Mouse (Mus musculus): Measurements from ENCODE around the gene Washc2.
"Not testable (repeated sequence)": the region's sequence is repeated elsewhere in the genome, so short reads cannot be mapped to it uniquely, and the experiment has no call there.

The Washc2 gene

GRCm38 (mm10) chr6:116207729-116208534 lies at the start of gene Washc2:
Gene Washc2, plus strand, starts transcription at chr6:116208038.
- peak; percentile 88 for DNase-seq

DNA sequence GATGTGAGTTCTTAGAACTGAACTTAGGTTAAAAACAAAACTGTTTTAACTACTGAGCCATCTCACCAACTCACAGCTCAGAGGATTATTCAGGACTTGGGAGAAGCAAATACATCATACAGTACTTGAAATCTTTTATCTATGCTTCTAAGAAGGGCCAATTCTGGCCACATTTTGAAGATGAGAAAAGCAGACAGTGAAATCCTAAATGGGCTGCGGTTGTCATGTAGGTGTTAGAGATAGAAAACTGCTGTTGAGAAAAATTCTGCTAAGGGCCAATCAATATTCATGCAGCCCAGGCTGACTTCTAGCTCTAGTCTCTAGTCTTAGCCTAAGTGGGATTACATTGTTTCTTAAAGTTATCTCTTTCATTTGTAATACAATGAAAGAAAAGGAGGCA lies 41.5 kb upstream of the Washc2 start:
- no peak for DNase-seq

DNA sequence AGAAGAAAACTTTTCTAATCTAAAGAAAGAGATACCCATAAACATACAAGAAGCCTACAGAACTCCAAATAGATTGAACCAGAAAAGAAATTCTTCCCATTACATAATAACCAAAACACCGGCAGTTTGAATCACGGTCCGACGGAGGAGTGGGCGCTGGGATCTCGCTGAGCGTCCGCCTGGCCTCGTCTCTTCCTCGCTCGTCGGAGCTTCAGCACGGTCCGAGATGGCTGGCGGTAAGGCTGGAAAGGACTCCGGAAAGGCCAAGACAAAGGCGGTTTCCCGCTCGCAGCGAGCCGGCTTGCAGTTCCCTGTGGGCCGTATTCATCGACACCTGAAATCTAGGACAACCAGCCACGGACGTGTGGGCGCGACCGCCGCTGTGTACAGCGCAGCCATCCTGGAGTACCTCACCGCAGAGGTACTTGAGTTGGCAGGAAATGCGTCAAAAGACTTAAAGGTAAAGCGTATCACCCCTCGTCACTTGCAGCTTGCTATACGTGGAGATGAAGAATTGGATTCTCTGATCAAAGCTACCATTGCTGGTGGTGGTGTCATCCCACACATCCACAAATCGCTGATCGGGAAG lies 34.2 kb upstream of the Washc2 start:
- DNase-seq: not testable (repeated sequence)

DNA sequence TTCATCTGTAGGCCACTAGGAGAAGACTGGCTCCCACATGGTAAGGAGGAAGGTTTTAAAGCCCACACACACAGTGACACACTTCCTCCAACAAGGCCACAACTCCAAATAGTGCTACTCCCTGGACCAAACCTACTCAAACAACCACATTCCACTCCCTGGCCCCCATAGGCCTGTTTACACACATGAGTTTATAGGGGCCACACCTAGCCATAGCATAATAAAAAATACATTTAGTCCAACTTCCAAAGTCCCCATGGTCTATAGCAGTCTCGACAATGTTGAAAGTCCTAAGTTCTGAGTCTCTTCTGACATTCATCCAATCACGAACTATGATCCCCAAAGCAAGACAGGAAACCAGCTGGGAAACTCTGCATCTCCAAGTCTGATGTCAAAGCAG lies 29.5 kb upstream of the Washc2 start:
- DNase-seq: no peak

DNA sequence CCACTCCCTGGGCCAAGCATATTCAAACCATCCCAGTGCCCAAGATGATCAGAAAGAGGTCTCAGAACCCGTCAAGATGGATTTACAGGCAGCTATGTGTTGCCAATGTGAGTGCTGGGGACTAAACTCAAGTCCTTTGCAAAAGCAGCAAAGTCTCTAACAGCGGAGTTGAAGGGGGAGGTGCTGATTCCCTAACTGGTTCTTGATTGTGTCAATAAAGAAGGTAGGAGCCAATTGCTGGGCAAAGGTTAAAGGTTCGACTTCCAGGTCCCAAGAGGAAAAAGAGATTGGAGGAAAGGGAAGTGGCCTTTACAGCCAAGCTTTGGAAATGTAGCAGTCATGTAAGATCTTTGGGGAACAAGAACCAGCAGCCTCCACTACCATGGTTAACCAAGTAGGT lies 27.1 kb upstream of the Washc2 start:
- DNase-seq: no peak

DNA sequence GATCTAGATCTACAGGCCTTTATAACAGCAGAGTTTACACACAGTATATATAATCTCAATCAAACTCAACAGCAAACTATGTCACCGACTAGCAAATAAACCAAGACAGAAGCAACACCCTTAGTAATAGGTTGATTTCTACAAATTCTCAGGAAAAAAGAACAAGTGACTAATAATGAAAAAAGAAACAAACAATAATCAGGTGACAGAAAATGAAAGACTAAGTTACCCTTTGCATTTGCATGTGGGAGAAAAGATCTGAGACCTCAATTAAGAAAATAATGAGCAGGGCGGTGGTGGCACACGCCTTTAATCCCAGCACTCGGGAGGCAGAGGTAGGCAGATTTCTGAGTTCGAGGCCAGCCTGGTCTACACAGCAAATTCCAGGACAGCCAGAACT lies 24.3 kb upstream of the Washc2 start:
- no peak for DNase-seq

DNA sequence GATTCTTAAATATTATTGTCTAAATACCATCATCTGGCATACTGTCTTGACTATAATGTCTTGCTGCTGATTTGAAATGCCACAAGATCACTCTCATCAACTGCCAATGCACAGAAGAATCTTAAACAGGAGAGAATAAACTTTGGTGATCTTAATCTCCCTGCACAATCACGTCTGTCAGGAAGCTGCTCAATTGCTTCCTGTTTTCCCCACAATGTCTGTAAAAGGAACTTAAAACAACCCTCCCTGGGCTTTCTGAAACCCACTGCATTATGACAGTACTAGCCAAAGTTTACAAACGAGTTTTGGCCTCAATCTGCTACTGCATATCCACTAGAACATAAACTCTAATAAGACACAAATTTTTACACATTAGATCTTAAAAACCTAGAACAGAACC lies 21.4 kb upstream of the Washc2 start:
- DNase-seq: no peak

GRCm38 (mm10) chr6:116189417-116189816 lies 18.4 kb upstream of the Washc2 start:
- DNase-seq: no peak

- DNase-seq: peak; percentile 48
These were observed 15.0 kb upstream of the Washc2 start for GRCm38 (mm10) chr6:116192809-116193311.

DNA sequence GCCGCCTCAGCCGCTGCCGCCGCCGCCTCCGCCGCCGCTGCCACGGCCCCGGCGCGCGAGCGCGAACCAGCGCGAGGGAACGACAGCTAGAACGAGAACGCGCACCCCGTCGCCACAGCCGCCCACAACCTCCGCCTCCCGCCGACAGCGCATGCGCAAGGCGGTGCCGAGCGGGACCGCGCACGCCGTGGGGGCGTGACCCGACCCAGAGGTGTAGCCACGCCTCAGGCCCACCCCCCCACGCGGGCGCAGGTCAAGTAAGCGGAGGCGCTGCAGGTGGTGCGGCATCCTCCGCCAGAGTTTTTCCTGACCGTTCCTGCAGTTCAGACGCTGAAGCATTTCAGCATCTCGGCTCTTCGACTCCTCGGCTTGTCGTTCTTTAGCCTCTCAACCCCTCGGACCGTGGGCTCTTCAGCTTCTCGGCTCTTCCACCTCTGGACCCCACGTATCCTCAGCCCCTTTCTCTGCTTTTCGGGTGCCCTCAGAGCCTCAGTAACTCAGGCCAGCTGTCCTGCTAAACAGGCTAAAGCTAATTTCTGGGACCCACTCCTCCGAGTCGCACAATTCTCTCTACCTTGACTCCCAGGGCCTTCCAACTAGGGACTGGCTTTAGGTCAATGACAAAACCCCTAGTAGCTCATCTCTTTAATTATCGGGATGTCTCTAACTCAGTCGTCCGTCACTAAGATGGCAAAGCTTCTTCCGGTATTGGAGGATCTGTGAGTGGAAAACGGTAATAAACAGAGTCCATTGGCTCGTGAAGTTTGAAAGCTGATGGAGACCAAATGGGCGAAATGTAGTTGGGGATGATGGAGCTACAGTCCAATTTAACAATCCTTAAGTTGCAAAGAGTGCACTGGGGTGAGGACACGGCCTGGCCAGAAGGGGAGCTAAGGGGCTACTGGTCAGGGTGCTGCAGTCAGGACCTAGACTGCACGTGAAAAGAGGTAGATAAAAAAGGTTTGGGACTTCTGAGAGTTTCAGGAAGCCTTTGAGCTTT lies 14.1 kb upstream of the Washc2 start, which contains the start of gene Tmcc1:
TSS of gene Tmcc1 (minus strand) at position 93 of the 1,000 bp plus-strand sequence.
- peak; percentile 100 for DNase-seq

DNA sequence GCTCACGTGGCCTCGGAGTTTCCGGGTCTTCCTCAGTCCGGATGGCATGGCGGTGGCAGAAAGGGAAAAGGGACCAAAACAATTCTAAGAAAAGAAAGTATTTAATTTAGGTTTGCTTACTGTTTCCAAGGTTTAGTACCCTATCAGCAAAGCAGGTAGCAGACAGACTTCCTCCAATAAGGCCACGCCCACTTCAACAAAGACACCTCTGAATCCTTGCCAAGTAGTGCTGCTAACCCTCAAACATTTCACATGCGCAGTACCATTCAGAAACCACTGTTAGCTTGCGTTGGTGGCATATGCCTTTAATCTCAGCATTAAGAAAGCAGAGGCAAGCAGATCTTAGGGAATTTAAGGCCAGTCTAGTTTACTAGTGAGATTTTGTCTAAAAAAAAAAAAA lies 12.0 kb upstream of the Washc2 start:
- no peak for DNase-seq

- peak; percentile 24 for DNase-seq
These were observed 9.7 kb upstream of the Washc2 start for GRCm38 (mm10) chr6:116198173-116198572.

DNA sequence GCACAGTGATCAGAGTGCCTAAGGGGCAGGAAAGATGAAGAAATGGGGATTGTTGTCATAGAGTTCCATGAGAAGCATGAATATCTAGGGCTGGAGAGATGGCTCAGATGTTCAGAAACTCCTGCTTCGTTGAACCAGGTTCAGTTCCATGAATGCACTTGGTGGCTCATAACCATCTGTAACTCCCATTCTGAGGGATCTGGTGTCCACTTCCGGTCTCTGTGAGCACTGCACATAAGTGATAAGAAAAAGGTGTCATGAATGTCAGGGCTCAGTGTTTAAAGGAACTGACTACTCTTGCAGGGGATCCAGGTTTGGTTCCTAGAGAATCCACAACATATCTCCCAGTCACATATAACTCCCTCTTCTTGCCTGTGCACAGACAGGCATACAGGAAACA lies 8.2 kb upstream of the Washc2 start:
- no peak for DNase-seq

GRCm38 (mm10) chr6:116227767-116228166 lies 19.9 kb downstream of the Washc2 start:
- no peak for DNase-seq

DNA sequence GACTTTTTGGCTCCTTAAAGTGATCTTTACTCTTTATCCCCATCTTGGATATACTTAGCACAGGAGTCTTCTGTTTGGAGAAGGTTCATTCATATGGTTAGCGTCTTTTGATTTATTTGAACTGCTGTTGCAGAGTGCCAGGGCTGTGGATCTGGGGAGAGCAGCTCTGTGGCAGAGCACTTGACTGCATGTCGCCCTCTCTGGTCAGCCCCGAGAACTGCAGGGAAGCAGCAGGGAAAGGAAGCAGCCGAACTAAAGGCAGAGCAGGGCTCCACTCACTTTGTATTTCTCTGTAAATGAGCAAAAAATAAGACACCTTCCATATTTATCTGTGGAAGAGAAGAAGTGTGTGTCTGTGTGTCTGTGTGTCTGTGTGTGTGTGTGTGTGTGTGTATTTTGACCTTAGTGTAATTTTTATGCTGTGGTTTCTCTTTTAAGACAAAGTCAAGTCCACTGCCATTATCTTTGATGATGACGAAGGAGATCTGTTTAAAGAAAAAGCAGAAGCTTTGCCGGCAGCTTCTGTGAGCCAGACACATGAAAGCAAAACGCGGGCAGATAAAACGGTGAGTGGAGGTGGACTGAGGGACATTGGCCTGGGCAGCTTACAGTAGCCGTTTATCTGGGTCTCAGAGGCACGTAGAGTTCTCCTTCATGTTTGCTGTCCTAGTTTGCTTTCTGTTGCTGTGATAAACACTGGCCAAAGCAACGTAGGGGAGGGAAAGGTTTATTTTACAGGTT lies 21.1 kb downstream of the Washc2 start:
- DNase-seq: peak; percentile 66

GRCm38 (mm10) chr6:116234821-116235220 lies 27.0 kb downstream of the Washc2 start:
- not testable (repeated sequence) for DNase-seq

GRCm38 (mm10) chr6:116235336-116235735 lies 27.5 kb downstream of the Washc2 start:
- DNase-seq: no peak

DNA sequence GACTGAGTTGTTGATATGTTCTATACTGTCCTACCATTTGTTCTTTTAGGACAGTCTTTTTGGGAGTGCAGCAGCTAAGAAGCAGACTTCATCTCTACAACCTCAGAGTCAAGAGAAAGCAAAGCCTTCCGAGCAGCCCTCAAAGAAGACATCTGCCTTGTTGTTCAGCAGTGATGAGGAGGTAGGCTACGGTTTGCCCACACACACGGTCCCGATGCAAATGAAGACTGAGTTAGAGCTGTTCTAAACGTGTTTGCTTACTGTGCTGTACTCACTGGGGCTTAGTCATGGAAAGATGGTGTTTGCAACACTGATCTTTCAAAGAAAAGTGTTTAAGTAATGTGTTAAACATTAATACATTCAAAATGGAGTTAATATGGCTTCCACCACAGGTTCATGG lies 30.2 kb downstream of the Washc2 start:
- no peak for DNase-seq

- DNase-seq: no peak
These were observed 32.5 kb downstream of the Washc2 start for GRCm38 (mm10) chr6:116240371-116240770.

- DNase-seq: no peak
These were observed 51.8 kb downstream of the Washc2 start for GRCm38 (mm10) chr6:116259649-116260048.

DNA sequence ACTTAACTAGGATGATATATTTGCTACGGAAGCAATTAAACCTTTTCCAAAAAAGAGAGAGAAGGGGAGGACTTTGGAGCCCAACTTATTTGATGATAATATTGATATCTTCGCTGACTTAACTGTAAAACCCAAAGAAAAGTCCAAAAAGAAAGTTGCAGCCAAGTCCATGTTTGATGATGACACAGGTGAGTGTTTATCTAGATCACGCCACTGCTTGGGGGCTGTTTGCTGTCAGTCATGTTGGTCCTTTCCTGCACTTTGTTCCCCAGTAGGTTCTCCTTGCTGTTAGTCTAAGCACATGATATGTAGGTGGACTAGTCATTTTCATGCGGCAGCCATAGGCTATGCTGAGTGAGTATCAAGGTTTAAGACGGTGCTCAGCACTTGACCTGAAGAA lies 52.6 kb downstream of the Washc2 start:
- DNase-seq: no peak

DNA sequence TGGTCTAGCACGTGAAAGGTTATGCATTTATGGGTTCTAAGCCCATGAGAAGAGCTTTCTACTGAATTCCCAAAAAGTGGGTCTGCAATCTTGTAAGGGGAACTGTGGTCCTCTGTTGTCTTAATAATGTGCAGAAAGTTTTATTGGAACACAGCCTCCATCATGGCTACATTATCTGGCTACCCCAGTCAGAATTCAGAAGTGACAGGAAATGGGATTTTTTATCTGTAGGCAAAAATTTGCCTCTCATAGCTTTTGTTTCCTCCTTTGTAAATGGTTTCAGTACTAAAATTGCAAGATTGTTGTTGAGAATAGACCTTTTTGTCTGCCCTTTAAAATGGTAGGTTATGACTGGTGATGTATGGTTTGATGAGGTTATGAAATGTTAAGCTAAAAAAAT lies 55.0 kb downstream of the Washc2 start:
- no peak for DNase-seq

All from thymus, postnatal 25 days (tissue).